Mouse (Mus musculus) kidney, adult 2 months (tissue): ENCODE data around the gene Slc26a9.

ENCODE experiments used
- CTCF ChIP-seq: fragments of 200-500 bp; conservative IDR thresholded peaks from 2 replicates; pipeline ENCODE4 v1.5.1; 2011; ENCODE audit warnings: low read depth, mild to moderate bottlenecking, control low read depth, low read length, moderate library complexity, mixed read lengths; ENCODE audit not compliant: insufficient read depth, insufficient read length
- POLR2A ChIP-seq: fragments of 200-500 bp; IDR thresholded peaks from one replicate; pipeline ENCODE4 v1.6.1; 2011; ENCODE audit warnings: low read depth, low read length, control low read depth

GRCm38 (mm10) chr1:131711518-131711917, 32.3 kb upstream of the Slc26a9 start:
- TF ChIP-seq POLR2A = no peak
- no peak for TF ChIP-seq CTCF
